Mouse (Mus musculus) forebrain, embryonic 16.5 days (tissue): ENCODE results near the gene Ubtd2. TPM values are rescaled to one million over a fixed set of nuclear protein-coding genes. Genes with fewer than 3 reads are reported as not detected.
A peak's percentile ranks its signal among the peaks of the same experiment; 100 is the strongest.

Experiments
- ATAC-seq: fragments of 200-750 bp; cut with Nextera tagmentation; 2 replicates; pipeline ENCODE4 v1.8.0; 2017; ENCODE audit warnings: mild to moderate bottlenecking, moderate library complexity
- H3K27ac ChIP-seq: fragments of 300-500 bp; sonication (generic); 2 replicates; pipeline ENCODE4 v1.5.1; 2014; ENCODE audit warnings: low read length, control low read depth
- H3K27me3 ChIP-seq: fragments of 300-500 bp; sonication (generic); replicated peaks from 2 replicates; pipeline ENCODE4 v1.6.1; 2014; ENCODE audit warnings: low read length; ENCODE audit not compliant: control insufficient read depth, insufficient read depth
- H3K36me3 ChIP-seq: fragments of 300-500 bp; sonication (generic); 2 replicates; pipeline ENCODE4 v1.6.1; 2014; ENCODE audit not compliant: control insufficient read depth, insufficient read depth
- H3K4me1 ChIP-seq: fragments of 300-500 bp; sonication (generic); replicated peaks from 2 replicates; pipeline ENCODE4 v1.6.1; 2014; ENCODE audit warnings: low read length; ENCODE audit not compliant: control insufficient read depth, insufficient read depth
- H3K4me2 ChIP-seq: fragments of 300-500 bp; sonication (generic); 2 replicates; pipeline ENCODE4 v1.6.1; 2014; ENCODE audit warnings: mild to moderate bottlenecking, low read length, control low read depth
- H3K4me3 ChIP-seq: fragments of 300-500 bp; sonication (generic); replicated peaks from 2 replicates; pipeline ENCODE4 v1.5.1; 2014; ENCODE audit warnings: mild to moderate bottlenecking, low read length, control low read depth
- H3K9ac ChIP-seq: fragments of 300-500 bp; sonication (generic); replicated peaks from 2 replicates; pipeline ENCODE4 v1.6.1; 2014; ENCODE audit warnings: low read depth, low read length, control low read depth
- H3K9me3 ChIP-seq: fragments of 300-500 bp; sonication (generic); 2 replicates; pipeline ENCODE4 v1.6.1; 2016; ENCODE audit warnings: low read length; ENCODE audit not compliant: control insufficient read depth
- WGBS: fragments of 180-500 bp; shearing (Covaris S2); extraction: QIAGEN DNeasy Blood & Tissue Kit; methylation state at CpG from one replicate; pipeline ENCODE4 v1.1.7; 2014; 5-methylcytosine and 5-hydroxymethylcytosine counted together
- polyA plus RNA-seq: library from polyadenylated mRNA; unstranded; fragments of >200 nt; fragmentation: Nextera tagmentation; extraction: Ambion mirVana; gene quantifications from 2 replicates; pipeline ENCODE4 v1.2.1, GENCODE M21; 2015

Gene Ubtd2
- polyA plus RNA-seq = 60.2 and 72.1 TPM in 2 replicates

- H3K27me3 ChIP-seq = no peaks in the 10 kb centered on the region
- peaks cover 27% of the 10 kb centered on the region for H3K4me1 ChIP-seq
- H3K27ac ChIP-seq = peak within 1 kb of the TSS; percentile 98
- H3K9me3 ChIP-seq = no peaks in the 10 kb centered on the region
- H3K4me2 ChIP-seq = peak within 1 kb of the TSS; percentile 95
- H3K4me3 ChIP-seq = peak within 1 kb of the TSS; percentile 96
- peak; percentile 98 for ATAC-seq
- no peaks in the 10 kb centered on the region for H3K36me3 ChIP-seq
- WGBS = under 1% methylated on average over 67 of the region's 86 CpGs
- H3K9ac ChIP-seq = peak within 1 kb of the TSS; percentile 97
Measured at GRCm38 (mm10) chr11:32454800-32455506, at the start of gene Ubtd2. Gene Ubtd2 (plus strand): TSS chr11:32455370.

- H3K36me3 ChIP-seq = peaks cover 9% of the 10 kb centered on the region; the same call in 1 of the 2 replicates
- H3K4me3 ChIP-seq = no peak overlapping the region
- H3K27ac ChIP-seq = no peak overlapping the region
- ATAC-seq = no peak
- no peak overlapping the region for H3K9ac ChIP-seq
- H3K4me2 ChIP-seq = no peak overlapping the region
- no peaks in the 10 kb centered on the region for H3K9me3 ChIP-seq
- no peaks in the 10 kb centered on the region for H3K27me3 ChIP-seq
- WGBS = 80% methylated on average over 3 of the region's 3 CpGs
- H3K4me1 ChIP-seq = no peaks in the 10 kb centered on the region
Measured at GRCm38 (mm10) chr11:32407863-32408262, 47.3 kb upstream of the Ubtd2 start.

GRCm38 (mm10) chr11:32409052-32409451 lies 46.1 kb upstream of the Ubtd2 start:
- no peak overlapping the region for H3K27ac ChIP-seq
- no peak overlapping the region for H3K4me2 ChIP-seq
- no peaks in the 10 kb centered on the region for H3K9me3 ChIP-seq
- H3K4me3 ChIP-seq = no peak overlapping the region
- no peak overlapping the region for H3K9ac ChIP-seq
- peaks cover 9% of the 10 kb centered on the region; the same call in 1 of the 2 replicates for H3K36me3 ChIP-seq
- H3K27me3 ChIP-seq = no peaks in the 10 kb centered on the region
- no peak for ATAC-seq
- H3K4me1 ChIP-seq = no peaks in the 10 kb centered on the region

GRCm38 (mm10) chr11:32409823-32410562 lies 45.2 kb upstream of the Ubtd2 start:
- ATAC-seq = no peak
- H3K36me3 ChIP-seq = peaks cover 9% of the 10 kb centered on the region; the same call in 1 of the 2 replicates
- no peak overlapping the region for H3K4me3 ChIP-seq
- no peak overlapping the region for H3K9ac ChIP-seq
- no peak overlapping the region for H3K27ac ChIP-seq
- H3K4me1 ChIP-seq = no peaks in the 10 kb centered on the region
- WGBS = 93% methylated on average over 11 of the region's 11 CpGs
- H3K27me3 ChIP-seq = no peaks in the 10 kb centered on the region
- no peaks in the 10 kb centered on the region for H3K9me3 ChIP-seq
- H3K4me2 ChIP-seq = no peak overlapping the region

- Histone ChIP-seq H3K4me1 (no peaks in the 10 kb centered on the region), H3K27me3 (no peaks in the 10 kb centered on the region), H3K36me3 (peaks cover 32% of the 10 kb centered on the region), H3K9me3 (no peaks in the 10 kb centered on the region), H3K4me3 (no peak overlapping the region), H3K27ac (no peak overlapping the region), H3K9ac (no peak overlapping the region), H3K4me2 (no peak overlapping the region)
- ATAC-seq = no peak
- 84% methylated on average over 5 of the region's 5 CpGs for WGBS
Measured at GRCm38 (mm10) chr11:32420001-32420400, 35.2 kb upstream of the Ubtd2 start.

- ATAC-seq = no peak
- Histone ChIP-seq H3K4me1 (no peaks in the 10 kb centered on the region), H3K4me2 (no peak overlapping the region), H3K9me3 (no peaks in the 10 kb centered on the region), H3K36me3 (peaks cover 22% of the 10 kb centered on the region), H3K9ac (no peak overlapping the region), H3K4me3 (no peak overlapping the region), H3K27ac (no peak overlapping the region), H3K27me3 (no peaks in the 10 kb centered on the region)
- WGBS = 82% methylated on average over 12 of the region's 12 CpGs
Measured at GRCm38 (mm10) chr11:32423311-32423710, 31.9 kb upstream of the Ubtd2 start.

- no peak for ATAC-seq
- H3K27me3 ChIP-seq = no peaks in the 10 kb centered on the region
- H3K9me3 ChIP-seq = no peaks in the 10 kb centered on the region
- no peak overlapping the region for H3K4me3 ChIP-seq
- H3K27ac ChIP-seq = no peak overlapping the region
- WGBS = 87% methylated on average over 4 of the region's 4 CpGs
- no peak overlapping the region for H3K9ac ChIP-seq
- H3K4me1 ChIP-seq = no peaks in the 10 kb centered on the region
- no peak overlapping the region for H3K4me2 ChIP-seq
- peaks cover 19% of the 10 kb centered on the region for H3K36me3 ChIP-seq
Measured at GRCm38 (mm10) chr11:32424600-32424999, 30.6 kb upstream of the Ubtd2 start.

GRCm38 (mm10) chr11:32425043-32425658 lies 30.0 kb upstream of the Ubtd2 start:
- peaks cover 19% of the 10 kb centered on the region for H3K36me3 ChIP-seq
- no peaks in the 10 kb centered on the region for H3K9me3 ChIP-seq
- no peak overlapping the region for H3K9ac ChIP-seq
- ATAC-seq = no peak
- H3K4me3 ChIP-seq = no peak overlapping the region
- no peaks in the 10 kb centered on the region for H3K4me1 ChIP-seq
- H3K27ac ChIP-seq = no peak overlapping the region
- WGBS = 85% methylated on average over 10 of the region's 10 CpGs
- H3K4me2 ChIP-seq = no peak overlapping the region
- no peaks in the 10 kb centered on the region for H3K27me3 ChIP-seq

- no peaks in the 10 kb centered on the region for H3K9me3 ChIP-seq
- peaks cover 14% of the 10 kb centered on the region for H3K36me3 ChIP-seq
- no peak overlapping the region for H3K4me3 ChIP-seq
- no peak overlapping the region for H3K9ac ChIP-seq
- H3K27ac ChIP-seq = no peak overlapping the region
- H3K4me2 ChIP-seq = no peak overlapping the region
- ATAC-seq = no peak
- 86% methylated on average over 7 of the region's 7 CpGs for WGBS
- H3K27me3 ChIP-seq = no peaks in the 10 kb centered on the region
- H3K4me1 ChIP-seq = no peaks in the 10 kb centered on the region
Measured at GRCm38 (mm10) chr11:32427537-32427936, 27.6 kb upstream of the Ubtd2 start.
